Mouse (Mus musculus) embryo, embryonic 11.5 days (tissue): ENCODE data around the gene Nav3.

Source experiments
- DNase-seq: peaks from one replicate; pipeline ENCODE4 v3.0.0-alpha.2; 2012; ENCODE audit warnings: low read depth, low spot score

The Nav3 gene

GRCm38 (mm10) chr10:109921368-109921767 is 534.6 kb downstream of the Nav3 start:
- DNase-seq = no peak

GRCm38 (mm10) chr10:109920607-109921187 is 535.3 kb downstream of the Nav3 start:
- peak; percentile 47 for DNase-seq

GRCm38 (mm10) chr10:109919515-109919914 is 536.5 kb downstream of the Nav3 start:
- no peak for DNase-seq

GRCm38 (mm10) chr10:109907206-109907605 is 548.8 kb downstream of the Nav3 start:
- no peak for DNase-seq

GRCm38 (mm10) chr10:109906413-109906785 is 549.6 kb downstream of the Nav3 start:
- no peak for DNase-seq

- DNase-seq = no peak
Measured at GRCm38 (mm10) chr10:109905649-109906412, 550.2 kb downstream of the Nav3 start.

GRCm38 (mm10) chr10:109904841-109905240 is 551.2 kb downstream of the Nav3 start:
- no peak for DNase-seq

GRCm38 (mm10) chr10:109903701-109904555 is 552.1 kb downstream of the Nav3 start:
- no peak for DNase-seq

- DNase-seq = no peak
Measured at GRCm38 (mm10) chr10:109903241-109903640, 552.8 kb downstream of the Nav3 start.

- no peak for DNase-seq
Measured at GRCm38 (mm10) chr10:109889171-109889475, 566.9 kb downstream of the Nav3 start.

- no peak for DNase-seq
Measured at GRCm38 (mm10) chr10:109888355-109889170, 567.4 kb downstream of the Nav3 start.

GRCm38 (mm10) chr10:109887160-109887559 is 568.8 kb downstream of the Nav3 start:
- DNase-seq = no peak

- no peak for DNase-seq
Measured at GRCm38 (mm10) chr10:109876107-109876506, 579.9 kb downstream of the Nav3 start.

GRCm38 (mm10) chr10:109875312-109875830 is 580.6 kb downstream of the Nav3 start:
- no peak for DNase-seq

GRCm38 (mm10) chr10:109874652-109875311 is 581.2 kb downstream of the Nav3 start:
- DNase-seq = no peak

GRCm38 (mm10) chr10:109866063-109866462 is 589.9 kb downstream of the Nav3 start:
- no peak for DNase-seq

GRCm38 (mm10) chr10:109865391-109865790 is 590.6 kb downstream of the Nav3 start:
- DNase-seq = no peak

- DNase-seq = peak; percentile 23
Measured at GRCm38 (mm10) chr10:109864708-109865107, 591.3 kb downstream of the Nav3 start.

- DNase-seq = peak; percentile 11
Measured at GRCm38 (mm10) chr10:109861275-109861674, 594.7 kb downstream of the Nav3 start.

GRCm38 (mm10) chr10:109858568-109858967 is 597.4 kb downstream of the Nav3 start:
- no peak for DNase-seq

- no peak for DNase-seq
Measured at GRCm38 (mm10) chr10:109852392-109852791, 603.6 kb downstream of the Nav3 start.
